Mouse (Mus musculus) stomach, postnatal 0 days (tissue): ENCODE data around the gene Il21r.

Experiments
- CTCF ChIP-seq: IDR thresholded peaks from 2 replicates; pipeline ENCODE4 v1.5.1; 2016; ENCODE audit warnings: antibody characterized with exemption, low read depth, mild to moderate bottlenecking, moderate library complexity
- EP300 ChIP-seq: optimal IDR thresholded peaks from 2 replicates; pipeline ENCODE3; 2016; ENCODE audit warnings: antibody characterized with exemption

- TF ChIP-seq CTCF: no peak
- no peak for TF ChIP-seq EP300
These were observed 28.4 kb upstream of the Il21r start for GRCm38 (mm10) chr7:125574832-125575231.
